Mouse (Mus musculus) effector memory CD4-positive, alpha-beta T cell, adult 5 months (primary cell): Measurements from ENCODE around the gene Plin2. TPM values are rescaled to one million over a fixed set of nuclear protein-coding genes. Genes with fewer than 3 reads are reported as not detected.

Experiments
- polyA plus RNA-seq: library from polyadenylated mRNA; unstranded; fragments of 100-300 nt; shearing (Covaris generic); gene quantifications from one replicate; pipeline ENCODE4 v1.2.1, GENCODE M21; 2017

Plin2 gene
- 10.3 TPM for polyA plus RNA-seq

GRCm38 (mm10) chr4:86669780-86670201, at the start of gene Plin2:
Gene Plin2, minus strand, starts transcription at chr4:86670060.

GRCm38 (mm10) chr4:86611524-86612288, 58.2 kb downstream of the Plin2 start, which contains the start of gene Haus6:
Gene Haus6, minus strand, starts transcription at chr4:86612055.

Other genes with a start within 250 kb of the Plin2 start
- gene Saxo1, start 111.7 kb downstream of the Plin2 start, polyA plus RNA-seq = not detected
- 51.0 TPM for gene Rraga, start 94.4 kb downstream of the Plin2 start, polyA plus RNA-seq
- 19.0 TPM for gene Haus6, start 58.0 kb downstream of the Plin2 start, polyA plus RNA-seq
- 49.9 TPM for gene Dennd4c, start 78.5 kb upstream of the Plin2 start, polyA plus RNA-seq
- gene Rps6, start 187.4 kb upstream of the Plin2 start, polyA plus RNA-seq = 617 TPM
- gene Acer2, start 204.3 kb upstream of the Plin2 start, polyA plus RNA-seq = 6.4 TPM